ENCODE assay signal across 7 mouse cellular contexts in the genomic region with DNA sequence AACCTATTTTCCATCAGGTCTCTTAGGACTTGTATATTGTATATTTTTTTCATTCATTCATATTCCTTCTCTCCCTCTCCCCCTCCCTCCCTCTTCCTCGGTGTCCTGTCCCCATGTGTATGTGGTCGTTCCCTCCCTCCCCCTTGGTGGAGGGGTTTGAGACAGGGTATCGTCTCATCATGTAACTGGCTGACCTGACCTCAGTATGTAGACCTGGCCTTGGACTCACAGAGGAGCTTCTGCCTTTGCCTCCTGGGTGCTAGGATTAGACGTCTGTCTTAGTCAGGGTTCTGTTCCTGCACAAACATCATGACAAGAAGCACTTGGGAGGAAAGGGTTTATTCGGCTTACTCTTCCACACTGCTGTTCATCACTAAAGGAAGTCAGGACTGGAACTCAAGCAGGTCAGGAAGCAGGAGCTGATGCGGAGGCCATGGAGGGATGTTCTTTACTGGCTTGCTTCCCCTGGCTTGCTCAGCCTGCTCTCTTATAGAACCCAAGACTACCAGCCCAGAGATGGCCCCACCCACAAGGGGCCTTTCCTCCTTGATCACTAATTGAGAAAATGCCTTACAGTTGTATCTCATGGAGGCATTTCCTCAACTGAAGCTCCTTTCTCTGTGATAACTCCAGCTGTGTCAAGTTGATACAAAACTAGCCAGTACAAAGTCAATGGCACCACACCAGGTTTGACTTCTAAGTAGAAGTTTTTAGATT. TPM values are rescaled to one million over a fixed set of nuclear protein-coding genes. Genes with fewer than 3 reads are reported as not detected.
DNase-seq lines count a peak whose midpoint lies in the region; ATAC-seq lines count a peak whose summit lies in the region.
"Not testable (repeated sequence)": the region's sequence is repeated elsewhere in the genome, so short reads cannot be mapped to it uniquely, and the experiment has no call there.
"Had no signal": no experiment of that assay in that cellular context is flagged by ENCODE, and none has a peak within 500 bp of the region (broad histone marks: within the 10 kb centered on the region; RNA-seq: fewer than 3 reads in every experiment).

No protein-coding gene starts in this region.

- H3K27me3 ChIP-seq in liver, embryonic 11.5 days (replicated peaks; ENCODE audit: control insufficient read depth, insufficient read depth, low read length); liver, embryonic 13.5 days; liver, embryonic 15.5 days: not testable (repeated sequence)

- WGBS in liver, embryonic 11.5 days = 73% methylated on average over 6 of the region's 6 CpGs
- WGBS in liver, embryonic 13.5 days (ENCODE audit: insufficient replicate concordance) = 65% methylated on average over 6 of the region's 6 CpGs
- 70% methylated on average over 6 of the region's 6 CpGs for WGBS in liver, embryonic 15.5 days (ENCODE audit: insufficient replicate concordance)

- H3K4me1 ChIP-seq in liver, embryonic 11.5 days (replicated peaks; ENCODE audit: control insufficient read depth, insufficient read depth, low read length); liver, embryonic 13.5 days (replicated peaks); liver, embryonic 15.5 days (replicated peaks): not testable (repeated sequence)

- H3K9me3 ChIP-seq in liver, embryonic 11.5 days (ENCODE audit: control insufficient read depth, low read length); liver, embryonic 13.5 days (replicated peaks); liver, embryonic 15.5 days (replicated peaks): not testable (repeated sequence)

- H3K4me2 ChIP-seq in liver, embryonic 11.5 days = peak overlapping the region; percentile 23; the same call in 1 of the 2 replicates
- H3K4me2 ChIP-seq in liver, embryonic 13.5 days = peak overlapping the region; percentile 26; the same call in 1 of the 2 replicates
- H3K4me2 ChIP-seq in liver, embryonic 15.5 days = peak overlapping the region; percentile 25; the same call in 1 of the 2 replicates

- not testable (repeated sequence) for H3K4me3 ChIP-seq in liver, embryonic 11.5 days (ENCODE audit: low read depth, low read length); liver, embryonic 13.5 days (replicated peaks); liver, embryonic 15.5 days (replicated peaks)

- peaks cover 12% of the 10 kb centered on the region for H3K36me3 ChIP-seq in liver, embryonic 11.5 days (ENCODE audit: control insufficient read depth, insufficient read depth, low read length)
- H3K36me3 ChIP-seq in liver, embryonic 13.5 days = peaks cover 69% of the 10 kb centered on the region
- H3K36me3 ChIP-seq in liver, embryonic 15.5 days (replicated peaks) = peaks cover 75% of the 10 kb centered on the region

- DNase-seq in c-Kit-positive CD71-positive TER-119-positive erythroid progenitor cells, embryonic 14.5 days (ENCODE audit: low spot score) = peak; percentile 15
- DNase-seq in liver, embryonic 11.5 days (ENCODE audit: low spot score) = not testable (repeated sequence)
- peak; percentile 26 for DNase-seq in liver, embryonic 13.5 days

- H3K27ac ChIP-seq in liver, embryonic 11.5 days (ENCODE audit: low read depth, low read length); liver, embryonic 15.5 days (replicated peaks): not testable (repeated sequence)
- H3K27ac ChIP-seq in liver, embryonic 13.5 days = peak overlapping the region; percentile 34; the same call in 1 of the 2 replicates

- ATAC-seq in liver, embryonic 11.5 days (replicated peaks; ENCODE audit: low FRiP score) = peak; percentile 69
- ATAC-seq in liver, embryonic 13.5 days (ENCODE audit: low read depth) = peak; percentile 48
- ATAC-seq in liver, embryonic 15.5 days (ENCODE audit: insufficient read depth) = not testable (repeated sequence)
- ATAC-seq in megakaryocyte-erythroid progenitor cell, adult 5-6 weeks (replicated peaks; ENCODE audit: low FRiP score, low TSS enrichment, poor library complexity, severe bottlenecking) = 0 out of 2 replicates have a peak, but pooled peaks have one; percentile 54

- H3K9ac ChIP-seq in liver, embryonic 11.5 days (ENCODE audit: low read depth, low read length) = 0 out of 2 replicates have a peak overlapping the region, but pooled peaks have one; percentile 30
- H3K9ac ChIP-seq in liver, embryonic 13.5 days; liver, embryonic 15.5 days: not testable (repeated sequence)

RNA-seq across cellular contexts. Expression of gene Btaf1, which starts 36.8 kb away (rescaled TPM):
- polyA plus RNA-seq in liver, embryonic 11.5 days (2014; fragmentation: Nextera tagmentation; extraction: Ambion mirVana) = 29.9 and 32.4 TPM in 2 replicates
- polyA plus RNA-seq in liver, embryonic 13.5 days (2015; fragmentation: Nextera tagmentation; extraction: Ambion mirVana) = 10.4 and 13.6 TPM in 2 replicates
- 8.5 and 9.4 TPM in 2 replicates for polyA plus RNA-seq in liver, embryonic 15.5 days (2015; fragmentation: Nextera tagmentation; extraction: Ambion mirVana)
- 68.1 and 86.4 TPM in 2 replicates for total RNA-seq in megakaryocyte-erythroid progenitor cell, adult 5-6 weeks (2014; fragmentation: Nextera tagmentation)
- total RNA-seq in megakaryocyte-erythroid progenitor cell, adult 5-6 weeks (2017) = 131 and 145 TPM in 2 replicates

RNA-seq across cellular contexts. Expression of gene Fgfbp3, which starts 43.3 kb away (rescaled TPM):
- polyA plus RNA-seq in liver, embryonic 11.5 days (2014; fragmentation: Nextera tagmentation; extraction: Ambion mirVana) = 3.0 and 3.1 TPM in 2 replicates
- 1.8 TPM in 2 replicates for polyA plus RNA-seq in liver, embryonic 13.5 days (2015; fragmentation: Nextera tagmentation; extraction: Ambion mirVana)
- 0.90 and 0.93 TPM in 2 replicates for polyA plus RNA-seq in liver, embryonic 15.5 days (2015; fragmentation: Nextera tagmentation; extraction: Ambion mirVana)
- 4.0 and 5.2 TPM in 2 replicates for total RNA-seq in megakaryocyte-erythroid progenitor cell, adult 5-6 weeks (2014; fragmentation: Nextera tagmentation)
- 6.0 and 10.6 TPM in 2 replicates for total RNA-seq in megakaryocyte-erythroid progenitor cell, adult 5-6 weeks (2017)
- polyA plus RNA-seq: activated CD4-positive, CD25-positive, alpha-beta regulatory T cell, adult 4 months; CD4-positive, CD25-positive, alpha-beta regulatory T cell, adult 4 months had no signal
